Mouse (Mus musculus): ENCODE results near the gene Vcp.

DNA sequence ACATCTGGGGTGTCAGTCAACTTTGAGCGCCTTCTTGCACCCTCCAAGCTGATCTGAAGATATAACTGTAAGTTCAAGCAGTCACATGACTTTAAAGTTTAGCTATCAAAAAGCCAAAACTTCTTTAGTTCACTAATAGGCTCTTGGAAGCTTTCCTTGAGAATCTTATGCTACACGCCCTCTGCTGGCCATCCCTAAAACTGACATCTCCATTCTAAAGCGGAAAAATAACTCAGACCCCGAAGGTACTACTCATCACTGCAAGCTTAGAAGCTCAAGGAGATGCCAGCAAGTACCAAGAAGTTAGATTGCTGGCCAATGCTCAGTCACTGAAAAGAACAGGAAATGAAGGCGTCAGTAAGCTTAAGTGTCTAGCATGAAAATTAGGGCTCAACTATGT is 54.4 kb downstream of the Vcp start:
- TF ChIP-seq CTCF (IDR thresholded peaks at IDR 0.05; ENCODE audit: borderline replicate concordance, insufficient read depth, low read length) (no peak), POLR2A (IDR thresholded peaks at IDR 0.05; ENCODE audit: low read depth, low read length) (no peak)
